In the genomic region with DNA sequence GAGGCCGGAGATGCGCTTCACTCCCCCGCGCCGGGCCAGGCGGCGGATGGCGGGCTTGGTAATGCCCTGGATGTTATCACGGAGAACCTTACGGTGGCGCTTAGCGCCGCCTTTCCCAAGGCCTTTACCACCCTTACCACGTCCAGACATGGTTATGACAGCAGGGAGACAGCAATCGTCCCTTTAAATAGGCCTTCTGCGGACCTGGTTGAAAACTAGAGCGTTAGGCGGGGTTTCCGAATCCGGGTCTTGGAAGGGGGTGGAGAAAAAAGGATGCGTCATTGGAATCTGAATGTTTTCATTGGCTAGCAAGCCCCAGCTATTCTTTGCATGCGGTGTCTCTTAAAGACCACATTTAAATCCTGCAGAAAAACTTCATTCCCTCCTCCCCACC, we compare ENCODE assay signal across 1 mouse cellular context.
A peak's percentile ranks its signal among the peaks of the same experiment; 100 is the strongest.
TF ChIP-seq lines count a peak whose summit lies in the region.

Hist1h4c (minus strand) TSS at position 155 of the 394 bp plus-strand sequence.

TF ChIP-seq in CH12.LX, 34 proteins besides CTCF, POLR2A, EP300 and RAD21 (continued from another document):
- TF ChIP-seq PAX5 (IDR thresholded peaks at IDR 0.05; ENCODE audit: low read length) = no peak
- TF ChIP-seq GABPA (IDR thresholded peaks at IDR 0.05; ENCODE audit: insufficient replicate concordance, low read depth, low read length) = no peak
- TF ChIP-seq IRF4 (IDR thresholded peaks at IDR 0.05; ENCODE audit: low read depth, low read length) = peak; percentile 16; the same call in 1 of the 2 replicates
- TF ChIP-seq JUND (conservative IDR thresholded peaks at IDR 0.05; ENCODE audit: low read depth, low read length) = peak; percentile 17; the same call in 1 of the 2 replicates
- peak; percentile 64 for TF ChIP-seq MEF2A (IDR thresholded peaks at IDR 0.05; ENCODE audit: borderline replicate concordance, low read depth, low read length)
- 0 out of 2 replicates have a peak, but pooled peaks have one; percentile 0 for TF ChIP-seq KAT2A (IDR thresholded peaks at IDR 0.05; ENCODE audit: insufficient replicate concordance, low read length)
- TF ChIP-seq MXI1 (IDR thresholded peaks at IDR 0.05; ENCODE audit: low read depth, low read length) = peak; percentile 87
- peak; percentile 98 for TF ChIP-seq RCOR1 (conservative IDR thresholded peaks at IDR 0.05; ENCODE audit: low read depth, low read length)
- TF ChIP-seq MAX (IDR thresholded peaks at IDR 0.05; ENCODE audit: low read length) = peak; percentile 52; the same call in 1 of the 2 replicates
- peak; percentile 100 for TF ChIP-seq ZMIZ1 (IDR thresholded peaks at IDR 0.05; ENCODE audit: low read depth, low read length)
- TF ChIP-seq ETS1 (conservative IDR thresholded peaks at IDR 0.05; ENCODE audit: low read depth, low read length) = peak; percentile 51; the same call in 1 of the 2 replicates
- TF ChIP-seq USF1 (IDR thresholded peaks at IDR 0.05; ENCODE audit: low read depth, low read length) = no peak
- peak; percentile 83 for TF ChIP-seq MAZ (IDR thresholded peaks at IDR 0.05; ENCODE audit: low read depth, low read length)
- no peak; the same call in 1 of the 2 replicates for TF ChIP-seq ELF1 (IDR thresholded peaks at IDR 0.05; ENCODE audit: low read depth, low read length)
- TF ChIP-seq POLR2AphosphoS2 (IDR thresholded peaks at IDR 0.05; ENCODE audit: low read depth, low read length) = peak; percentile 99
- TF ChIP-seq MYC (IDR thresholded peaks at IDR 0.05; ENCODE audit: low read depth, low read length) = peak; percentile 58; the same call in 1 of the 2 replicates
TF ChIP-seq in CH12.LX: peak in this region for 24.
